Mouse (Mus musculus) hindbrain, postnatal 0 days (tissue): ENCODE measurements around the gene Hist1h3c. TPM values are rescaled to one million over a fixed set of nuclear protein-coding genes. Genes with fewer than 3 reads are reported as not detected.
"Not testable (repeated sequence)": the region's sequence is repeated elsewhere in the genome, so short reads cannot be mapped to it uniquely, and the experiment has no call there.

Experiments used
- ATAC-seq: fragments of 200-750 bp; cut with Nextera tagmentation; 2 replicates; pipeline ENCODE4 v1.8.0; 2017; ENCODE audit warnings: mild to moderate bottlenecking, moderate TSS enrichment, moderate library complexity
- DNase-seq: peaks from one replicate; pipeline ENCODE4 v3.0.0-alpha.2; 2015; ENCODE audit warnings: low spot score
- H3K27ac ChIP-seq: fragments of 300-500 bp; sonication (generic); 2 replicates; pipeline ENCODE4 v1.5.1; 2014; ENCODE audit warnings: mild to moderate bottlenecking
- H3K27me3 ChIP-seq: fragments of 300-500 bp; sonication (generic); 2 replicates; pipeline ENCODE4 v1.6.1; 2014; ENCODE audit warnings: low read length, mixed read lengths; ENCODE audit not compliant: insufficient read depth
- H3K36me3 ChIP-seq: fragments of 300-500 bp; sonication (generic); 2 replicates; pipeline ENCODE4 v1.6.1; 2014; ENCODE audit warnings: low read length, mixed read lengths; ENCODE audit not compliant: insufficient read depth
- H3K4me1 ChIP-seq: fragments of 300-500 bp; sonication (generic); 2 replicates; pipeline ENCODE4 v1.6.1; 2014; ENCODE audit warnings: antibody characterized with exemption, low read length, mixed read lengths; ENCODE audit not compliant: insufficient read depth
- H3K4me2 ChIP-seq: fragments of 300-500 bp; sonication (generic); 2 replicates; pipeline ENCODE4 v1.6.1; 2014; ENCODE audit warnings: low read depth, mild to moderate bottlenecking, low read length, moderate library complexity, mixed read lengths
- H3K4me3 ChIP-seq: fragments of 300-500 bp; sonication (generic); 2 replicates; pipeline ENCODE4 v1.5.1; 2014; ENCODE audit warnings: low read length
- H3K9ac ChIP-seq: fragments of 300-500 bp; sonication (generic); replicated peaks from 2 replicates; pipeline ENCODE4 v1.6.1; 2014; ENCODE audit warnings: mild to moderate bottlenecking, low read length, moderate library complexity, mixed read lengths
- H3K9me3 ChIP-seq: fragments of 300-500 bp; sonication (generic); 2 replicates; pipeline ENCODE4 v1.6.1; 2016; ENCODE audit warnings: low read length, mixed read lengths
- CTCF ChIP-seq: IDR thresholded peaks from 2 replicates; pipeline ENCODE4 v1.5.1; 2016; ENCODE audit warnings: antibody characterized with exemption, control low read depth, low read depth
- WGBS: fragments of 180-500 bp; shearing (Covaris S2); extraction: QIAGEN DNeasy Blood & Tissue Kit; methylation state at CpG from one replicate; pipeline ENCODE4 v1.1.7; 2014; 5-methylcytosine and 5-hydroxymethylcytosine counted together
- polyA plus RNA-seq: library from polyadenylated mRNA; unstranded; fragments of >200 nt; fragmentation: Nextera tagmentation; extraction: Ambion mirVana; gene quantifications from 2 replicates; pipeline ENCODE4 v1.2.1, GENCODE M21; 2015
- total RNA-seq: library from RNA; depleted of rRNA; stranded (reverse); fragments of >200 nt; gene quantifications from 2 replicates; pipeline ENCODE4 v1.2.3, GENCODE M21; 2014

The Hist1h3c gene
- total and polyA plus RNA-seq, 2 experiments from 2014 or later: 1.6 to 1,362 TPM

DNA sequence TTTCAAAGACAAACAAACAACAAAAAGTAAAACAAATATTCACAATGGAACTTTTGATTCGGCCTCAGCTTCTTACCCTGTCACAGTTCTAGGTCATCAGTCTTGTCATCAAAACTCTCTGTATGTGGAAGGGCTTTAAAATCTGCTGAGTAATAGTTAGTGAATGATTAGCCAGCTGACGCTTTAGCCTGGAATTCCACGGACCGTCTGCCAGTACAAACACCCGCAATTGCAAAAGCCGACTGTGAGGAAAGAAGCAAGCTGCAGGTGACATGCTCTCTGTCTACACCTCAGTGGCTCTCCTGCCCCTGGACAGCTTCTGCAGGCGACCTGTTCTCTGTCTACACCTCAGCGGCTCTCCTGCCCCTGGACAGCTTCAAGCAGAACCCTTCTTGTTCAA is 14.9 kb downstream of the Hist1h3c start:
- H3K36me3 ChIP-seq: no peaks in the 10 kb centered on the region
- no peak for DNase-seq
- WGBS: 49% methylated on average over 8 of the region's 8 CpGs

DNA sequence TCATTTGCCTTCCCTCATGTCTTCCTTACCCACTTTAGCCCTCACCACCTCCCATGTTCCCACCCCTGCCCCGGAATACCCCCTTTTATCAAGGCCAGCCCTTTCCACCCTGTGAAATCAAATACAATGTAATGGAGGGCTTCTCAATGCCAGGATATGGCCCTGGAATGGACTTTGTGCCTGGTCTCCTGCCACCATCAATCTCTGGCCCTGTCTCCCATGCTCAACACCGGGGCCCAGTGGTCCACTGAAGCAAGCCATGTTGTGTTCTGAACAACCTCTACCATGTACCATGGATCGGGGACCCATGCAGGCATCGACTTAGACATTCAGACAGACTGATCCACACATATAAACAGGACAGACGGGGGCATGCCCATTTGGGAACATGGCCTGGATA is 15.7 kb downstream of the Hist1h3c start:
- 92% methylated on average over 5 of the region's 5 CpGs for WGBS

More for the DNA sequence above, 14.9 kb downstream of the Hist1h3c start:
- H3K4me2 ChIP-seq: no peak overlapping the region
- no peaks in the 10 kb centered on the region for H3K27me3 ChIP-seq
- no peak overlapping the region for H3K9ac ChIP-seq
- no peak overlapping the region for H3K27ac ChIP-seq
- no peak for TF ChIP-seq CTCF
- H3K4me3 ChIP-seq: no peak overlapping the region
- ATAC-seq: no peak
- H3K9me3 ChIP-seq: no peaks in the 10 kb centered on the region
- no peaks in the 10 kb centered on the region for H3K4me1 ChIP-seq

DNA sequence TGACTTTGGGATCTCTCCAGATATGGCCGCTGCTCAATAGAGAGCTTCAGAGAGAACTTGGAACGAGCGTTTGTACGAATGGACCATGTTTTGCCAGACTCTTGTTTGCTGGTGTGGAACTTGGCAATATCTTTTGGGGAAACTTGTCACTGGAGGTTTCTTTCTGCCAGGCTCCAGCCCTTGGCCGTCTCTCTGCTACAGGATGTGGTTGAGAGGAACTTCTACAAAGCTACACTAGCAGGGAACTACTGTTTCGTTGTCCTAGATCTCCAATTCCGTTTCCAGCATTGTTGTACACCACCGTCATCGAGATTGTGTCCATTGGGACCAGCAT is 16.2 kb downstream of the Hist1h3c start:
- H3K4me3 ChIP-seq: no peak overlapping the region
- 91% methylated on average over 9 of the region's 9 CpGs for WGBS
- no peak overlapping the region for H3K4me2 ChIP-seq
- H3K27ac ChIP-seq: no peak overlapping the region
- H3K4me1 ChIP-seq: no peaks in the 10 kb centered on the region
- ATAC-seq: no peak
- no peak for DNase-seq
- no peak for TF ChIP-seq CTCF
- no peak overlapping the region for H3K9ac ChIP-seq
- no peaks in the 10 kb centered on the region for H3K9me3 ChIP-seq
- H3K27me3 ChIP-seq: no peaks in the 10 kb centered on the region
- H3K36me3 ChIP-seq: no peaks in the 10 kb centered on the region

More for the DNA sequence above, 15.7 kb downstream of the Hist1h3c start:
- no peak overlapping the region for H3K4me3 ChIP-seq
- no peak overlapping the region for H3K27ac ChIP-seq
- H3K4me2 ChIP-seq: no peak overlapping the region
- no peak for TF ChIP-seq CTCF
- no peaks in the 10 kb centered on the region for H3K9me3 ChIP-seq
- ATAC-seq (no peak), DNase-seq (no peak)
- no peaks in the 10 kb centered on the region for H3K4me1 ChIP-seq
- H3K27me3 ChIP-seq: no peaks in the 10 kb centered on the region
- no peaks in the 10 kb centered on the region for H3K36me3 ChIP-seq
- H3K9ac ChIP-seq: no peak overlapping the region

DNA sequence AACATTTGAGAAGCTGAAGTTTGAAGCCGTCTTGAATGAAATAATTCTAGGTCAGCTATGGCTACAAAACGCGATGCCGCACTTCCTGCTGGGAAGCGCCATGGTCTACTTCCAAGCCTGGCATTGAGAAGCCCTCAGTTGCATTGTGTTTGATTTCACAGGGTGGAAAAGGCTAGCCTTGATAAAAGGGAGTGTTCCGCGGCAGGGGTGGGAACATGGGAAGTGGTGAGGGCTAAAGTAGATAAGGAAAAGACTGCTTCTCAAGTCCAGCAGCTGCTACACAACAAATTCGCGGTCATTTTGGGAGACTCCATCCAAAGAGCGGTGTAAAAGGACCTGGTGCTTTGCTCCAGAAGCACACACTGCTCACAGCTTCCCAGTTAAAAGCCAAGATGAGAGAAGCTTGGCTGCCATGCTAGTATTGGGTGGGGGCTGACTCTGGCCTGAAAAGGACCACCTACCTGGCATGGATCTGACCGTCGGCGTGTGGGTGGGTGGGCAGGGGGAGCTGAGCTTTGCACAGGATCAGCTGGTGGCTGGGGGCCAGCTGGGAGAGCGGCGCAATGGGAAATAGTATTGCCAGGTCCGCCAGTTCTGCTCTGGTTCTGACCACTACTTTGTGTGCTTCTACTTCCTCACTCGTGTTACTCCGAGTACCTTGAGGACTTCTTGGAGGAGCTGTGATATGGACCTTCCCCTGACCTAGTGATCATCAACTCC is 16.8 kb downstream of the Hist1h3c start:
- TF ChIP-seq CTCF: no peak
- Histone ChIP-seq H3K4me2 (no peak overlapping the region), H3K9me3 (no peaks in the 10 kb centered on the region), H3K4me1 (no peaks in the 10 kb centered on the region), H3K36me3 (no peaks in the 10 kb centered on the region), H3K9ac (no peak overlapping the region), H3K27me3 (no peaks in the 10 kb centered on the region), H3K27ac (no peak overlapping the region), H3K4me3 (no peak overlapping the region)
- 71% methylated on average over 18 of the region's 18 CpGs for WGBS
- ATAC-seq (no peak), DNase-seq (no peak)

DNA sequence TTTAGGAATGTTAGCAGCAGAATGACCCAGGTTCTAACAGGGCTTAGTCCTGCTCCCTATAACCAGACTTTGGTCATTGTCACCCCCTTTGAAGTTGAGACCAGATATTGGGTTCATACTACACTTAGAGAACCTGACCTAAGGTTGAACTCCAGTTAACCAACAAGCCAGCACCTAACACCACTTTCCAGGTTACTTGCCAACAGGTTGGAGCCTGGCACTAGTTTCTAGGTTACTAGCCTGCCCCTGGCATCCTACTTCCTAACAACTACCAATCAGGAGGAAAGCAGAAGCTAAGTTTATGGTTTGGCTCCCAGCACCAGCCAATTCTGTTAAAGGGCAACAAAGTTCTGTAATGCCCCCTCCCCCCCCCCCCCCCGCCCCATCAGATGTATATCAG is 20.2 kb downstream of the Hist1h3c start:
- Histone ChIP-seq H3K4me3 (no peak overlapping the region), H3K36me3 (no peaks in the 10 kb centered on the region), H3K9me3 (no peaks in the 10 kb centered on the region), H3K9ac (no peak overlapping the region), H3K27me3 (no peaks in the 10 kb centered on the region), H3K4me1 (no peaks in the 10 kb centered on the region), H3K27ac (no peak overlapping the region), H3K4me2 (no peak overlapping the region)
- WGBS: 36% methylated on average over 1 of the region's 1 CpGs
- TF ChIP-seq CTCF: no peak
- ATAC-seq (no peak), DNase-seq (no peak)

DNA sequence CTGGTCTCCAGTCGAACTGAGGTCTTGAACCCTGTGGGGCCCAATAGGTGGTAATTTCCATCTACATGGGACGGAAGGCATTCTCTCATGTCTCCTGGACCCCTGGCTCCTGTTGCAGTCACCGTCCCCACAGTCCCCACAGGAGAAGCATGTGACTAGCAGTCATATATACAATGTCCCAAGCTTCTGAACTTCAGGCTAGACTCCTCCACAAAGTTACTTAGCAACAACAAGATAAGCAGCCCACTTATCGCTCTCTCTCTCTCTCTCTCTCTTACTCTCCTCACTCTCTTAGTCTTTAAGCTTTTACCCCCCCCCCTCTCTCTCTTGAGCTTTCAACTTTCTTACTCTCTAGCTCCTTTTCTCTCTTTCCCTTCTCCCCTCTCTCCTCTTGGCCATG is 21.2 kb downstream of the Hist1h3c start:
- DNase-seq: no peak
- no peaks in the 10 kb centered on the region for H3K9me3 ChIP-seq
- no peak overlapping the region for H3K27ac ChIP-seq
- no peak for TF ChIP-seq CTCF
- H3K4me3 ChIP-seq: no peak overlapping the region
- WGBS: 67% methylated on average over 4 of the region's 4 CpGs
- H3K4me1 ChIP-seq: no peaks in the 10 kb centered on the region
- ATAC-seq: no peak
- no peaks in the 10 kb centered on the region for H3K36me3 ChIP-seq
- H3K4me2 ChIP-seq: no peak overlapping the region
- H3K9ac ChIP-seq: no peak overlapping the region
- no peaks in the 10 kb centered on the region for H3K27me3 ChIP-seq

DNA sequence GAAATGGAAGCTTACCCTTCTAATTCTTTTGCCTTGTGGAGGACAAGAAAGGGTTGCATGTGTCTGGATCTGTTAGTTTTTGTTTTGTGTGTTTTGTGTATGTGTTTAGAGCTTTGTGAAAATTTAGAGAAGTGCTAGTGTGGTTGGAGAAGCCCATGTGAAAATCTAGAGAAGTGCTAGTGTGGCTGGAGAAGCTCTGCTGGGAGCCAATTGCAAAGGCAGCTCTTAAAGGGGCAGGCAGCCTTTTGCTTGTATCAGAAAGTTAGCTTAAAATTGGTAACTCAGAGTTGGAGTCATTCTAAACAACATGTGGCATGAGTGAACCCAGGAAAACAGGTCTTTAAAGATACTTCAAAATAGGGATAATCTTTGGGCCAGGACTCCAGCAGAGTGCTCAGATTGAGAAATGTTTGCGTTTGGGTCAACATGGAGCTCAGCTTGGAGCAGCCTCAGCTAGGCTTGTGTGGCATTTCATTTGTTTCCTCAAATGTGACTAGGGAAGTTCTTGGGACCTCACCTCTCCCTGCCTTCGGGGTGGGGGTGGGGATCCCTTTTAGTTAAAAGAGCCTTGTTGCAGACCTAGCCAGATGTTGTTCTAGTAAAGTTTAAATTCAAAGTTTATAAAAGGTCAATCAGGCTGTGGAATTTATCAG is 27.7 kb downstream of the Hist1h3c start:
- DNase-seq, H3K27ac ChIP-seq, H3K4me1 ChIP-seq, H3K36me3 ChIP-seq, H3K4me2 ChIP-seq, H3K27me3 ChIP-seq, H3K9ac ChIP-seq, H3K9me3 ChIP-seq, ATAC-seq, H3K4me3 ChIP-seq: not testable (repeated sequence)
- 13% methylated on average over 2 of the region's 2 CpGs for WGBS
